Mouse (Mus musculus) bone marrow, adult 2 months (tissue): ENCODE measurements around the gene Bcdin3d.

ENCODE experiments used
- CTCF ChIP-seq: fragments of 200-500 bp; IDR thresholded peaks from 2 replicates; pipeline ENCODE4 v1.5.1; 2011; ENCODE audit warnings: low read length, control low read depth; ENCODE audit not compliant: control insufficient read depth, insufficient read depth
- POLR2A ChIP-seq: fragments of 200-500 bp; IDR thresholded peaks from 2 replicates; pipeline ENCODE4 v1.6.1; 2011; ENCODE audit warnings: low read depth, mild to moderate bottlenecking, control low read depth, low read length, borderline replicate concordance; ENCODE audit not compliant: control insufficient read depth

DNA sequence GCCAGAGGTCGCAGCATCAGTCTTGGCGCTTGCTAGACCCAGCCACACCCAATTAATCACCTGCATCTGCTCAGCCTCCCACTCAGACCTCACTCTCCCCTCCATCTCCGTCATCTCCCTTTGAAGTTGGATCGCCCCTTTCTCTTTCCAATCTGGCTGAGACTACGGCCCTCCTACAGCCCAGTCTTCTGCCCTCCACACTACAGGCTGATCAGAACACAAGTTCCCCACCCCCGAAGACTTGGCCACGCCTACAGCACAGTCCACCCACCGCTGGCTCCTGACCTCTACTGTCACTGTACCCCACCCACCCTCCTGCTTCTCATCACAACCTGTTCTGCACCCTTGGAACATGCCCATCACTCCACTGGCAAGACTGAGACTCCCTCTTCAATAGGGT, 42.2 kb upstream of the Bcdin3d start:
- TF ChIP-seq POLR2A (no peak), CTCF (no peak)
